Mouse (Mus musculus): ENCODE results near the gene Gm45234. TPM values are rescaled to one million over a fixed set of nuclear protein-coding genes. Genes with fewer than 3 reads are reported as not detected.

Gm45234 gene
- polyA plus RNA-seq, 1 experiment = 0.04 TPM

DNA sequence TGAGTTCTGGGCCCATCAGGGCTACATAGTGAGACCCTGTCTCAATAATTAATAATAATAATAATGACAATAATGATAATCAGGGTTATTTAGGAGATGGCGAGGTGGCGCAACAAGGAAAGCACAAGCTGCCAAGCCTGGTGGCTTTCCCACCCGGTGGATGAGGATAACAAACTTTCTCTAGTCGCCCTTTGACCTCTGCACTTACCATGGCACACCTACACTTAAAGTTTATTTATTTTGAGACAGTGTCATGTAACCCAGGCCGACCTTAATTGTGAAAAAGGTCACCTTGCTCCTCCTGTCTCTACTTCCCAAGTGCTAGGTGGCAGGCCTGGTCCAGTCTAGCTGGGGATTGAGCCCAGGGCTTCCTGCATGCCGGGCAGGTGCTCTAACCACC, 57.1 kb downstream of the Gm45234 start:
- peaks cover 96% of the 10 kb centered on the region for H3K36me3 ChIP-seq (ENCODE audit: control insufficient read depth)
- H3K4me1 ChIP-seq (ENCODE audit: control insufficient read depth) = peaks cover 8% of the 10 kb centered on the region
- TF ChIP-seq TAL1 (IDR thresholded peaks at IDR 0.05; ENCODE audit: low read length) (no peak), GATA1 (IDR thresholded peaks at IDR 0.05; ENCODE audit: low read length) (no peak)

DNA sequence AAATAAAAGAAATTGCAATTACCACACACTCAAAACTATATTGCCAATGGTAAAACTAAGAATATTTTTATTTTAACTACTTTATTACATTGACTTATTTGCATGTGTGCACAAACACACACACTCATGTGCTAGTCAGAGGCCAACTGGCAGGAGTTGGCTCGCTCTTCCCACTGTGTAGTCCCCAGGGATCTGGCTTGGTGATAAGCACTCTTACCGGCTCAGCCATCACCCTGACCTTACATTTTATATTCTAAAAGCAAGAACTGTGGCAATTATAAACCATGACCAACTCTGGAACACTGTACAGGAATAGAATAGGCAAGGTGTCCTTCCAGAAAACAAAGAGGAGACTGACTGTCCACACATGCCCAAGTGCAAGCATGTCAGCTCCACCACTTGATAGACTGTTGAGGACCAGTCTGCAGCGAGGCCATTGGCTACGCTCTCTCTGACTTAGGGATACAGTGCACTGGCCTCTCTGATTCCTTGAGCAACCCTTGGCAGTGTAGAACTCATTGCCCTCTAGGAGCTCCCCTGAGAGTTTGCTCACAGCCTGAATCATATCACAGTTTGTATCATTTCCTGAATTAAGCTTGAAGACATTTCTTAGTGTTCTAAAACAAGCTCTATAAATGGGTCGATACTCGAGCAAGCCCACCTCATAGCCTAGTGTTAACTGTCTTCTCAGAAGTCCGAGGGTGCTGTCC, 59.2 kb downstream of the Gm45234 start:
- TF ChIP-seq GATA1 (IDR thresholded peaks at IDR 0.05; ENCODE audit: low read length) (no peak), TAL1 (IDR thresholded peaks at IDR 0.05; ENCODE audit: low read length) (no peak)
- H3K36me3 ChIP-seq (ENCODE audit: control insufficient read depth) = peaks cover 95% of the 10 kb centered on the region
- peaks cover 18% of the 10 kb centered on the region for H3K4me1 ChIP-seq (ENCODE audit: control insufficient read depth)
- H3K27me3 ChIP-seq (ENCODE audit: control insufficient read depth) = no peaks in the 10 kb centered on the region
- H3K4me3 ChIP-seq (replicated peaks) = no peak overlapping the region
- no peaks in the 10 kb centered on the region for H3K9me3 ChIP-seq (ENCODE audit: control insufficient read depth, low read length)

More for the DNA sequence above, 57.1 kb downstream of the Gm45234 start:
- H3K27me3 ChIP-seq (ENCODE audit: control insufficient read depth) = no peaks in the 10 kb centered on the region
- H3K4me3 ChIP-seq (replicated peaks) = no peak overlapping the region
- no peaks in the 10 kb centered on the region for H3K9me3 ChIP-seq (ENCODE audit: control insufficient read depth, low read length)

DNA sequence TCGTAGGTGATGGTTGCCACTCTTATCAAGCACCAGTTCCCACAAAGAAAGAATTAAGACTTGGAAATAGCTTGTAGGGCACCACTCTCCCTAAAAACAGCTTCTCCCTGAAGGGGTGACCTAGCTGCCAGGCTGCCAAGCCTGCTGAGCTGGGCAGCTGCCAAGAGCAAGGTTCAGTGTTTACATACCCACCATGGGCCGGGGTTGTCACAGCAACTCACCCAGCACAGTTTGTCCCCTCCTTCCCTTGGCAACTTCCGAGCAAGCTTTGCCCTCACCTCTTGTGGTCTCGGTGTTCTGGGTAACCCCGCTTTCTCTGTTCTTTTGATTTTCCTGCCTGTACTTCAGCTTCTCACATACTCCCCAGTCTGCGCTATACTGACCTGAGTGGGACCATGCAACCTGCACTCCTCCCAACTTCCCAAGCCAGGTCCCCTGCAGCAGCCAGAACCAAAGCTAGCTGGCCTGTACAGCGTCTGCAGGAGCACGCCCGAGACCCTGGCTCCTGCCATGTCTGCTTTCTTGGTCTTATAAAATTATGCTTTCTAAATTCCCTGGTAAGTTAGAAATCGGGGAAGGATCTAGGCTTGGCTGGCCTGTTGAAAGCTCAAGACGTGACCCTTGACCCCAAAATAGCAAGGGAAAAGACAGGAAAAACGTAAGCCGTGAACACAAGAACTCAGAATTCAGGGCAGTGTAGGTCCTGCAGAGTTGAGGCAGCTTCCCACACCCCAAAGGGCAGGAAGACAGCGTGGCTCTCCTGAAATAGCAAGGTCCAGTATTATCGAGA, 61.5 kb downstream of the Gm45234 start:
- TF ChIP-seq GATA1 (IDR thresholded peaks at IDR 0.05; ENCODE audit: low read length) = no peak
- no peak for TF ChIP-seq TAL1 (IDR thresholded peaks at IDR 0.05; ENCODE audit: low read length)
- H3K4me1 ChIP-seq (ENCODE audit: control insufficient read depth) = peaks cover 20% of the 10 kb centered on the region
- no peaks in the 10 kb centered on the region for H3K9me3 ChIP-seq (ENCODE audit: control insufficient read depth, low read length)
- no peak overlapping the region for H3K4me3 ChIP-seq (replicated peaks)
- H3K27me3 ChIP-seq (ENCODE audit: control insufficient read depth) = no peaks in the 10 kb centered on the region
- peaks cover 86% of the 10 kb centered on the region for H3K36me3 ChIP-seq (ENCODE audit: control insufficient read depth)

DNA sequence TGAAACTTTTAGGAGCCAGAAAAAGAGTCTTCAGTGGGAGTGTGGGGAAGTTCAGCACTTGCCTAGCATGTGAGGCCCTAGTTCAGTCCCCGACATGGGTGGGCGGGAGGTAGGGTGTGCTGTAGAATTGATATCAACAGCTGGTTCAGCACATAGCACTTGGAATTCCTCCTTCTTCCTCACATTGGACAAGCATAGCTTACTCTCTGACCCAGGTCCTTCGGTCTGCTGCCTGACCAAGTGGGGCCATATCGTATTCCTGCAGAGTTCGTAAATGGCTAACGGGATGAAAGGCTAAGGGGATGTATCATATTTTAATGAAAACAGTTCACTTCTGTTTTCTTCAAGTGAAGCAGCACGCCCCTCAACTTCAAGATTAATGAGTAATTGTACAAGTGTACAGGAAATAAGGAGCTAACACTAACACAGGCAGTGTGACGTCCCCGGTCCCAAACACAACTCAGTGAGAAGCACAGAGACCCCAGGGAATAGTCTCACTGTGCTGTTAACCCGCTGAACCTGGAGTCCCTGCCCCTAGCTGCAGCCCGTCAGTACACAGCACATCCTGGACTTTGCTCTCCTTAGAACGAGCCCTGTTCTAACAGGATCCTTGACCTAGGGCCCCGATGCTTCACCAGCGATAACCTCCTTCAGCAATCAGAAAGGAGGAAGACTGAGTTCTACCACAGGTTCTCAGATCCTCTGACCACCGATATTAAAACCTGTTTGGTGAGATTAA, 62.4 kb downstream of the Gm45234 start:
- Histone ChIP-seq H3K36me3 (ENCODE audit: control insufficient read depth) (peaks cover 84% of the 10 kb centered on the region), H3K27me3 (ENCODE audit: control insufficient read depth) (no peaks in the 10 kb centered on the region), H3K4me1 (ENCODE audit: control insufficient read depth) (peaks cover 23% of the 10 kb centered on the region), H3K9me3 (ENCODE audit: control insufficient read depth, low read length) (no peaks in the 10 kb centered on the region), H3K4me3 (replicated peaks) (no peak overlapping the region)
- TF ChIP-seq GATA1 (IDR thresholded peaks at IDR 0.05; ENCODE audit: low read length) (no peak), TAL1 (IDR thresholded peaks at IDR 0.05; ENCODE audit: low read length) (no peak)

DNA sequence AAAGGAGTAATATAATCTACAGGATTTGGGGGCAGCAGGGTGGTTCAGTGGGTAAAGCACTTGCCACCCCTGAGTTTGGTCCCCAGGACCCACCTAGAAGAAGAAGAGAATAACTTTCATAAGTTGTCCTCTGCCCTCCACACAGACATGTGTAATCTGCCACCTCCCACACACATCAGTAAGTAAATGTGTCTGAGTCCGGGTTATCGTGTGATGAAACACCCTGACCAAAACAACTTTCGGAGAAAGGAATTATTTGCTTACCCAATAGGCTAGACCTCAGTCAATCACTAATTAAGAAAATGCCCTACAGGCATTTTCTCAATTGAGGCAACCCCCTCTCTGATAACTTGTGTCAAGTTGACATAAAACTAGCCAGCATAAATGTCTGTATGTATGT, 65.3 kb downstream of the Gm45234 start:
- Histone ChIP-seq H3K36me3 (ENCODE audit: control insufficient read depth) (peaks cover 81% of the 10 kb centered on the region), H3K4me1 (ENCODE audit: control insufficient read depth) (peaks cover 45% of the 10 kb centered on the region), H3K4me3 (replicated peaks) (no peak overlapping the region), H3K9me3 (ENCODE audit: control insufficient read depth, low read length) (no peaks in the 10 kb centered on the region), H3K27me3 (ENCODE audit: control insufficient read depth) (no peaks in the 10 kb centered on the region)
- TF ChIP-seq TAL1 (IDR thresholded peaks at IDR 0.05; ENCODE audit: low read length) (no peak), GATA1 (IDR thresholded peaks at IDR 0.05; ENCODE audit: low read length) (no peak)

Other genes with a start within 250 kb of the Gm45234 start
- 0.03 TPM in 2 replicates for gene C1ra, start 243.6 kb downstream of the Gm45234 start, polyA plus RNA-seq (2012)
- 0.01 TPM in 1 of 2 replicates, not detected in the other for gene C1s1, start 213.7 kb downstream of the Gm45234 start, polyA plus RNA-seq (2012)
- not detected in 2 replicates for gene C1rb, start 185.7 kb downstream of the Gm45234 start, polyA plus RNA-seq (2012)
- not detected in 2 replicates for gene C1s2, start 119.9 kb downstream of the Gm45234 start, polyA plus RNA-seq (2012)
- 15.9 and 16.0 TPM in 2 replicates for gene Lpcat3, start 93.0 kb downstream of the Gm45234 start, polyA plus RNA-seq (2012)
- 13.7 and 19.1 TPM in 2 replicates for gene Emg1, start 43.8 kb downstream of the Gm45234 start, polyA plus RNA-seq (2012)
- 19.9 and 21.8 TPM in 2 replicates for gene Phb2, start 43.7 kb downstream of the Gm45234 start, polyA plus RNA-seq (2012)
- 0.20 and 0.68 TPM in 2 replicates for gene Ptpn6, start 17.3 kb downstream of the Gm45234 start, polyA plus RNA-seq (2012)
- 0.95 and 2.7 TPM in 2 replicates for gene Grcc10, start 14.6 kb downstream of the Gm45234 start, polyA plus RNA-seq (2012)
- 0.14 and 0.32 TPM in 2 replicates for gene Atn1, start 503 bp upstream of the Gm45234 start, polyA plus RNA-seq (2012)
- not detected in 2 replicates for gene Eno2, start 13.7 kb upstream of the Gm45234 start, polyA plus RNA-seq (2012)
- not detected in 2 replicates for gene Lrrc23, start 23.7 kb upstream of the Gm45234 start, polyA plus RNA-seq (2012)
- 0.77 and 0.81 TPM in 2 replicates for gene Spsb2, start 52.6 kb upstream of the Gm45234 start, polyA plus RNA-seq (2012)
- 10.3 and 10.7 TPM in 2 replicates for gene Tpi1, start 58.3 kb upstream of the Gm45234 start, polyA plus RNA-seq (2012)
- 4.6 and 5.6 TPM in 2 replicates for gene Usp5, start 73.5 kb upstream of the Gm45234 start, polyA plus RNA-seq (2012)
- gene Cdca3, start 73.5 kb upstream of the Gm45234 start, polyA plus RNA-seq (2012) = 26.9 and 32.9 TPM in 2 replicates
- gene Gnb3, start 84.3 kb upstream of the Gm45234 start, polyA plus RNA-seq (2012) = not detected in 2 replicates
- 0.03 TPM in 1 of 2 replicates, not detected in the other for gene P3h3, start 101.7 kb upstream of the Gm45234 start, polyA plus RNA-seq (2012)
- gene Gpr162, start 108.0 kb upstream of the Gm45234 start, polyA plus RNA-seq (2012) = 0.01 TPM in 1 of 2 replicates, not detected in the other
- gene Cd4, start 132.2 kb upstream of the Gm45234 start, polyA plus RNA-seq (2012) = not detected in 2 replicates
- gene Lag3, start 155.7 kb upstream of the Gm45234 start, polyA plus RNA-seq (2012) = not detected in 2 replicates
- gene Ptms, start 164.1 kb upstream of the Gm45234 start, polyA plus RNA-seq (2012) = 2.6 and 3.1 TPM in 2 replicates
- 21.9 and 22.2 TPM in 2 replicates for gene Mlf2, start 175.4 kb upstream of the Gm45234 start, polyA plus RNA-seq (2012)
- 2.7 TPM in 2 replicates for gene Cops7a, start 209.5 kb upstream of the Gm45234 start, polyA plus RNA-seq (2012)
- gene Pianp, start 240.7 kb upstream of the Gm45234 start, polyA plus RNA-seq (2012) = 0.03 TPM in 1 of 2 replicates, not detected in the other

Measured in erythroblast, embryonic 14.5 days (primary cell).